ENCODE assay signal across 18 mouse cellular contexts in the genomic region with DNA sequence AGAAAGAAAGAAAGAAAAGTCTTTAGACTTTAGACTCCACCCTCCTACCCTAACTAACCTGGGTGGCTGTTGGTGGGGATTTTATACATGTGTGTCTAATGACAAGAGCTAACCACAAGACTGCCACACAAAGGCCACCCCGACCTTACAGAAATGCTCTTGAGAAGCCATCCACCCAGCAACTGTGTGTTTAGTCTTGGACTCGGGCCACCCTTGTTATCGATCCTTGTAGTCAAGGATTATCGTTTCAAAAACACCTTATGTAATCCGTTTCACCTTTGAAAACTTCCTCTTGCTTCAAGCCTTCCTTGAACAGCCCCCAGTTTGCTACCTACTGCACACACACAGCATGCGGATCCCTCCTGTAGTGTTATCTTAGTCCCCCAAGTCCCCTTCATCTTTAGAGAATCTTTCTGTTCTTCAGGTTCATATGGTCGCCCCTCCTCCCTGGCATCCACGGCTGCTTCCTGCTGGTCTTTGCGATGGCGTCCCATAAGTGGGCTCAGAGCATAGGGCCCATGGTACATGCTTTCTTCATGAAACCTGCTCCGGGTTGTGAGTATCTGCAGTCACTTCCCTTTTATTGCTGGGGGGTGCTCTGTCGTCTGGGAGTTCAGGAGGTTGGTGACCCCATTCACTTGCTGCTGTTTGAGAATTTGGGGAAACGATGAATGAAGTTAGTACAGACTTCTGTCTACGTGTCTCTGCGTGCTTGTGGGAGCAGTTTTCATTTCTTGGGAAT. TPM values are rescaled to one million over a fixed set of nuclear protein-coding genes. Genes with fewer than 3 reads are reported as not detected.
DNase-seq lines count a peak whose midpoint lies in the region; ATAC-seq and TF ChIP-seq lines count a peak whose summit lies in the region.
"Had no signal": no experiment of that assay in that cellular context is flagged by ENCODE, and none has a peak within 500 bp of the region (broad histone marks: within the 10 kb centered on the region; RNA-seq: fewer than 3 reads in every experiment).

Gene Vpreb3 (plus strand): TSS at position 322 of the 742 bp plus-strand sequence.

- no peaks in the 10 kb centered on the region for H3K79me2 ChIP-seq in heart, adult 2 months (replicated peaks; ENCODE audit: control insufficient read depth, insufficient read depth, low read length)

- H3K4me1 ChIP-seq in heart, adult 2 months (ENCODE audit: control insufficient read depth, insufficient read depth, low read length), result peaks cover 4% of the 10 kb centered on the region
- peaks cover 3% of the 10 kb centered on the region; the same call in 1 of the 2 replicates for H3K4me1 ChIP-seq in lung, adult 2 months (ENCODE audit: control insufficient read depth, insufficient read depth, low read length)
- H3K4me1 ChIP-seq in embryonic fibroblast, embryonic 13.5 days (ENCODE audit: control insufficient read depth, insufficient read depth, low read length), result no peaks in the 10 kb centered on the region; the same call in 1 of the 2 replicates
- H3K4me1 ChIP-seq in neural tube, embryonic 13.5 days (replicated peaks), result peaks cover 32% of the 10 kb centered on the region
- H3K4me1 ChIP-seq: embryonic facial prominence, embryonic 15.5 days had no signal

- no peak for TF ChIP-seq CTCF in heart, adult 2 months (IDR thresholded peaks at IDR 0.05)
- TF ChIP-seq CTCF in lung, adult 2 months (IDR thresholded peaks at IDR 0.05; ENCODE audit: insufficient read depth, low read length), result no peak
- TF ChIP-seq CTCF in embryonic fibroblast, embryonic 13.5 days (IDR thresholded peaks at IDR 0.05; ENCODE audit: borderline replicate concordance, insufficient read depth, low read length), result no peak

- no peak for TF ChIP-seq EP300 in heart, adult 2 months (IDR thresholded peaks at IDR 0.05; ENCODE audit: insufficient read depth, low read depth, low read length)

- H3K9ac ChIP-seq in heart, adult 2 months (ENCODE audit: low read depth, low read length), result no peak within 1 kb of the TSS
- H3K9ac ChIP-seq in neural tube, embryonic 13.5 days, result no peak within 1 kb of the TSS
- H3K9ac ChIP-seq: embryonic facial prominence, embryonic 15.5 days; heart, embryonic 15.5 days had no signal

- peak in 1 of 2 experiments; percentile 10 for DNase-seq in heart, adult 2 months
- no peak for DNase-seq in heart, postnatal 25 days (ENCODE audit: low spot score)
- no peak for DNase-seq in lung, adult 2 months
- DNase-seq in lung, postnatal 10 days, result no peak
- no peak for DNase-seq in thymus, postnatal 14 days
- no peak for DNase-seq in cerebellum, postnatal 36 days
- DNase-seq: adrenal gland, postnatal 14 days; B cell, adult 2 months; cerebellum, adult 9-11 months; spleen, adult 18-20 months had no signal

- H3K9me3 ChIP-seq in neural tube, embryonic 13.5 days, result no peaks in the 10 kb centered on the region
- H3K9me3 ChIP-seq: embryonic facial prominence, embryonic 15.5 days; heart, embryonic 15.5 days; megakaryocyte, embryonic 14.5 days had no signal

- intact Hi-C loops in heart, adult 2 months (cut with DNase I), result no loop called here
- intact Hi-C loops in heart, postnatal 25 days (cut with DNase I), result no loop called here

- H3K27me3 ChIP-seq in heart, adult 2 months (ENCODE audit: control insufficient read depth, insufficient read depth, low read length), result no peaks in the 10 kb centered on the region
- H3K27me3 ChIP-seq in neural tube, embryonic 13.5 days, result peaks cover 4% of the 10 kb centered on the region; the same call in 1 of the 2 replicates
- H3K27me3 ChIP-seq: embryonic facial prominence, embryonic 15.5 days; heart, embryonic 15.5 days; Patski had no signal

- TF ChIP-seq POLR2A in heart, adult 2 months (IDR thresholded peaks at IDR 0.05; ENCODE audit: insufficient read depth, low read depth, low read length), result no peak
- TF ChIP-seq POLR2A in lung, adult 2 months (IDR thresholded peaks at IDR 0.05; ENCODE audit: borderline replicate concordance, extremely low read depth, low read depth, low read length), result no peak
- no peak for TF ChIP-seq POLR2A in embryonic fibroblast, embryonic 13.5 days (IDR thresholded peaks at IDR 0.05; ENCODE audit: low read depth, low read length)

- ATAC-seq in neural tube, embryonic 13.5 days (ENCODE audit: low read depth), result no peak
- ATAC-seq: Patski had no signal

- H3K36me3 ChIP-seq in heart, adult 2 months (ENCODE audit: control insufficient read depth, insufficient read depth, low read length), result no peaks in the 10 kb centered on the region
- no peaks in the 10 kb centered on the region for H3K36me3 ChIP-seq in neural tube, embryonic 13.5 days
- H3K36me3 ChIP-seq: embryonic facial prominence, embryonic 15.5 days; heart, embryonic 15.5 days had no signal

- no peak within 1 kb of the TSS for H3K4me3 ChIP-seq in heart, adult 2 months
- peak within 1 kb of the TSS; percentile 13 for H3K4me3 ChIP-seq in lung, adult 2 months (replicated peaks; ENCODE audit: extremely low read depth, low read depth, low read length)
- H3K4me3 ChIP-seq in embryonic fibroblast, embryonic 13.5 days (ENCODE audit: insufficient read depth, low read length), result no peak within 1 kb of the TSS
- H3K4me3 ChIP-seq in neural tube, embryonic 13.5 days, result no peak within 1 kb of the TSS
- H3K4me3 ChIP-seq: embryonic facial prominence, embryonic 15.5 days; heart, embryonic 15.5 days; megakaryocyte, embryonic 14.5 days had no signal

- WGBS in heart, adult 2 months, result 78% methylated on average over 15 of the region's 15 CpGs
- 60% methylated on average over 15 of the region's 15 CpGs for WGBS in lung, adult 2 months
- WGBS in neural tube, embryonic 13.5 days, result 84% methylated on average over 15 of the region's 15 CpGs

- H3K4me2 ChIP-seq in neural tube, embryonic 13.5 days, result 0 out of 2 replicates have a peak within 1 kb of the TSS, but pooled peaks have one; percentile 14
- H3K4me2 ChIP-seq: embryonic facial prominence, embryonic 15.5 days; heart, embryonic 15.5 days had no signal

- peak within 1 kb of the TSS; percentile 32 for H3K27ac ChIP-seq in heart, adult 2 months
- peak within 1 kb of the TSS; percentile 84 for H3K27ac ChIP-seq in embryonic fibroblast, embryonic 13.5 days (ENCODE audit: insufficient read depth, low read length)
- H3K27ac ChIP-seq in neural tube, embryonic 13.5 days (replicated peaks), result peak within 1 kb of the TSS; percentile 71
- H3K27ac ChIP-seq: heart, embryonic 15.5 days had no signal

RNA-seq across cellular contexts. Expression of gene Vpreb3, which starts in this region (rescaled TPM):
- total RNA-seq in heart, adult 2 months (2021), result not detected
- 1.1 and 5.9 TPM in 2 replicates for polyA plus RNA-seq in heart, adult 2 months (2012; rRNA removed)
- total RNA-seq in heart, postnatal 25 days (2021), result not detected
- polyA plus RNA-seq in lung, adult 2 months (2012; rRNA removed), result 57.1 and 72.3 TPM in 2 replicates
- not detected in 2 replicates for polyA plus RNA-seq in embryonic fibroblast, embryonic 13.5 days (2011; ENCODE audit: insufficient read length, low read depth, missing spikeins)
- polyA plus RNA-seq in neural tube, embryonic 13.5 days (2015; fragmentation: Nextera tagmentation; extraction: Ambion mirVana), result 1.2 TPM in 2 replicates
- total RNA-seq: layer of hippocampus, adult 18-20 months; left cerebral cortex, postnatal 25 days had no signal
- polyA plus RNA-seq: Patski had no signal

Comparison
In these comparisons a context has a peak if more than half of its experiments do, and no peak if none do; other contexts are left out.
1. H3K27ac ChIP-seq: peak in every context shown above with its lines; median percentile 84 in embryonic fibroblast, embryonic 13.5 days; 71 in neural tube, embryonic 13.5 days; 32 in heart, adult 2 months.